Mouse (Mus musculus) gastrocnemius, postnatal 25 days (tissue): ENCODE measurements around the gene Gpatch1. TPM values are rescaled to one million over a fixed set of nuclear protein-coding genes. Genes with fewer than 3 reads are reported as not detected.
"Not testable (repeated sequence)": the region's sequence is repeated elsewhere in the genome, so short reads cannot be mapped to it uniquely, and the experiment has no call there.

ENCODE experiments used
- DNase-seq: peaks from one replicate; pipeline ENCODE4 v3.0.0; 2022
- total RNA-seq, 2 experiments: library from RNA; stranded (reverse); gene quantifications; 1 replicate in 1 of 2; 2 replicates in 1 of 2; pipeline ENCODE4 v1.2.3; 2021

Gene Gpatch1
- total RNA-seq, 2 experiments from 2014 or later, result 4.2 to 5.2 TPM

DNA sequence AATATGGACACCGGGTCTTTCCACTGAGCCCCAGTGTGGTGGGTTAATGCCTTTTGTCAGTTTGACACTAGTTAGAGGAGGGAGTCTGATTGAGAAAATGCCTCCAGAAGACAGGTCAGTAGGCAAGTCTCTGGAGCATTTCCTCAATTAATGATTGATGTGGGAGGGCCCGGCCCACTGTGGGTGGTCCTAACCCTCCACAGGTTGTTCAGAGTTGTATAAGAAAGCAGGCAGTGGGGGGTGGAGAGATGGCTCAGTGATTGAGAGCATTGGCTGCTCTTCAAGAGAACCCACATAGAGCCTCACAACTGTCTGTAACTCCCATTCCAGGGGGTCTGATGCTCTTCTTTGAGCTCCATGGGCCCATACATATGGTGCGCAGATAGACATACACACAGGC, 13.3 kb upstream of the Gpatch1 start:
- DNase-seq, result no peak

DNA sequence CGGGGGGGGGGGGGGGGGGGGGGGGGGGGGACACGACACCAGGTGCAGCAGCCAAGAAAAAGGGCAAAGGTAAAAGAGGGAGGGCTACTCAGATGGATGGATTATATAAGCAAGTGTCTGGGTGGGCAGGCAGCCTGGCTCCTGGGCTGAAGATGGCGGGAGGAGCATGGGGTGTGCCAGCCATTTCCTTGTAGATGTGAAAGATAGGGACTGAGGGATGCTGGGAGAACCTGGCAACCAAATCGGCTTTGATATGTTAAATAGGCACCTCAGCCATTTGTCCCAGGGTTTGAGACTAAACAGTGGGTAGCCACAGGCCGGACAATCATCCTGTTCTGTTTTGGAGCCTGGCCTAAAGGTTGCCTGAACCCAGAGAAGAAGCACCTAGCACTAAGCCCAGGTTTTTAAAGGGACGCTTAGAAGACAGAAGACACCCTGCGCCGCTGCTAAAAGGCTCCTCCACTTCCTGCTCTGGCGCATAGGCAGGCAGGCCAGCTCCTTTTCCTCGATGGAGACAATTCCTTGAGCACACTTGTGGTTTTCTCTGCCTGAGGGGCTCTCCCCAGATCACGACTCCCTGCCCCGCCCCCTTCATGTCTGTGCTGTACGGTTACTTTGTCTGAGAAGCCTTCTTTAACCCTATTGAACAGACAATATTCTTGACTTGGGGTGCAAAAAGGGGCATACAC, 4.6 kb upstream of the Gpatch1 start:
- no peak for DNase-seq

DNA sequence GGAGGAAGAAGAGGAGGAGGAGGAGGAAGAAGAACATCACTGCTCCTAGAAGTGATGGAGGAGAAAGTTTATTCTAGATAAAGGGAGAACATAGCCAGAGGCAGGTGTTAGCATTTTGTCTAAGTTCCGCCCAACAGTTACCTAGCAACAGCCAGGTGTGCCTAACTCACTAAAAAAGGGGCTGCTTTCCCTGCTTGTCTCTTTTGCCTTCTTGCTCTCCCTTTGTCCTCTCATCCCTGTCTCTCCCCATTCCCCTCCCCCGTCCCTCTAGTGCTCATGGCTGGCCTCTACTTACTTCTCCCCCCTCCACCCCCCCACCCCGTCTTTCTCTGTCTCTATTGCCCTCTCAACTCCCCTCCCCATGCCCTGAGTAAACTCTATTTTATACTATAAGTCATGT, 3.9 kb upstream of the Gpatch1 start:
- no peak for DNase-seq

DNA sequence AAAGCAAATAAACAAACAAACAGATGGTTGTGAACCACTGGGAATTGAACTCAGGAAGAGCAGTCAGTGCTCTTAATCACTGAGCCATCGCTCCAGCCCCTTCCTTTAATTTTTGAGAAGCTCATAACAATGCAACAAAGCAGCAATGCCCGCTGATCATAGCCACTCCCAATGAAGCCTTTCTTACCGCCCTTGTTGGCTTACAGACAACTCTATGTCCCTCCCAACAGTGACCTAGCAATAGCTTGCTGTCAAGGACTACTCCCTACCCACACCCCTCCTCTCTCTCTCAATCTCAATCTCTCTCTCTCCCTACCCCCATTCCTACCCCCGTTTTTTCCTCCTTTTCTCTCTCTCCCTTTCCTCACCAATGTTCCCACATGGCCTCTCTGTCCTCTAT, 1.5 kb upstream of the Gpatch1 start:
- DNase-seq, result no peak

DNA sequence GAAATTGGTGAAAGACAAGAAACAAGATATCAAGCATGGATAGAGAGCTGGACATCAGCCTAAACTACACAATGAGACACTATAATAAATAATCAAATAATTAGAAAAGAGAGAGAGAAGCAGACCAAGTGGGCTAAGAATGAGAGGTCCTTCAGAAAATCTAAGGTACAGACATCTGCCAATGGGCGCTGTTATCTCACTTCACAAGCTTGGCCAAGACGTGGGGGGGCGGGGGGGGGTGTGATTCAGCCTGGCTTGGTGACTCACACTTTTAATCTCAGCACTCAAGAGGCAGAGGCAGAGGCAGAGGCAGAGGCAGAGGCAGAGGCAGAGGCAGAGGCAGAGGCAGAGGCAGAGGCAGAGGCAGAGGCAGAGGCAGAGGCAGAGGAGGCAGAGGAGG, 981 bp upstream of the Gpatch1 start:
- DNase-seq, result not testable (repeated sequence)

DNA sequence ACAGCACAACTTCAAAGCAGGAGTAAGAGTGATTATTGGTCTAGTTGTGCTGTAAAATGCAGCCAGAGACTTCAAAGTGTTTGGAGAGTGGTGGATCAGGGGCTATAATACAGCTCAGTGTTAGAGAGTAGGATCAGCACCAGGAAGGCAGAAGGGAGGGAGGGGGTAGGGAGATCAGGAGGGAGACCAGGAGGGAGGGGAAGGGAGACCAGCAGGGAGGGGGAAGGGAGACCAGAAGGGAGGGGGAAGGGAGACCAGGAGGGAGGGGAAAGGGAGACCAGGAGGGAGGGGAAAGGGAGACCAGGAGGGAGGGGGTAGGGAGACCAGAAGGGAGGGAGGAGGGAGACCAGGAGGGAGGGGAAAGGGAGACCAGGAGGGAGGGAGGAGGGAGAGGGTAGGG, 4.1 kb downstream of the Gpatch1 start:
- no peak for DNase-seq

DNA sequence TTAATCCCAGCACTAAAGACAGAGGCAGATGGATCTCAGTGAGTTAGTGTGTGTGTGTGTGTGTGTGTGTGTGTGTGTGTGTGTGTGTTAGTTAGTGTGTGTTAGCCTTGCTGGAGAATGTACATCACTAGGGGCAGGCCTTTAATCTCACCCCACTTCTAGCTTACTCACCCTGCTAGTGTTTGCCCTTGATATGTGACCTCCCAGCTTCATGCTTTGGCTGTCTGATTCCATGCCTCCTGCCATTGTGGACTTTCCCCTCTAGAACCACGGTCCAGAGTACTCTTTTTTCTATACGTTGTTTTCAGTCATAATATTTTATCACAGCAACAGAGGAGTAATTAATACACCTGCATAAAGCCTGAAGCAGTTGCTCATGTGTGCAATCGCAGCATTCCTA, 7.0 kb downstream of the Gpatch1 start:
- DNase-seq, result no peak

DNA sequence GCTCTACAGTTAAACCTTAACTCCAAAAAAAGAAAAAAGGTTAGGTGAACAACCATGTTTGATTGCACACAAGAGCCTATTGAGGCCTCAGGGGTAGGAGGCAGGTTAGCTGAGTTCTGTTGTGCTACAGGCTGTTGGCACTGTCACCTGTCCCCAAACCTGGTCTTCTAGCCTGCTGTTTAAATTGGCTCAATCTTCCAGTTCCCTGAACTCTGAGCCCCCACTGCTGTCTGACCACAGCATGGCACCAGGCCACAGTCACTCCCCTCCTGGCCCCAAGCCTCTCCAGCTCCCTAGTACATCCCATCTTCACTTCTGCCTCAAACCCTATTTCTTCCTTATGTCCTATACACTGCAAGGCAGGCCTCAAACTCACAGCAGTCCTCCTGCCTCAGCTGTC, 17.4 kb downstream of the Gpatch1 start:
- DNase-seq, result no peak

DNA sequence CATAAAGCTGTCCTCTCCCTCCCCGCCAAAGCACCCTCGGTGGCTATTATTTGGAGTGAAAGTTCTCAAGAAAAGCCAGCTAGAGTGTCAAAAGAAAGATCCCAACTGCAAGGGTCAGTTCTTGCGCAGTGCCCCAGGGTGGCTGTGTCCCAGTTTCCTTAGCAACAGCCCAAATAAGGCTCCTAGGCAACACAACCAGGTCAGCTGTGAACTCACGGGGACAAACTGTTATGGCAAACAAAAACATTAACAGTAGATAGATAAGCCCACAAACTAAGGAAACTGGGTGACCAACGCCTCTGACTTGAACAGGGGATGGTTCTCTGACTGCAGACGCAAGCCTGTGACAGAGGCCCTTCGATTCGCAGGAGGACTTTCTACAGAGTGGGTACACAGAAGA, 18.6 kb downstream of the Gpatch1 start:
- no peak for DNase-seq

DNA sequence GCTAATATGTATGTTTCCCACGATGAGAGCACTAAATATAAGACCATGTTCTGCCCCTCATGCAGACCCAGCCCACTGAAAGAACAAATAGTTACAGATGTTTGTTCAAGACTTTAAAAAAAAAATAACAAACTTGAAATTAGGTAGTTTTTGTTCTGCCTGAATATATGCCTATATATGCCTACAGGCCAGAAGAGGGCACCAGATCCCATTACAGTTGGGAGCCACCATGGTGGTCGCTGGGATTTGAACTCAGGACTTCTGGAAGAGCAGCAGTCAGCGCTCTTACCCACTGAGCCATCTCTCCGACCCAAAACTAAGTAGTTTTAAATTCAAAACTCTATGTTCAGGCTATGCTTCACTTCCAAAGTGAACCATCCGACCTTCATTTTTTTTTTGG, 20.4 kb downstream of the Gpatch1 start:
- no peak for DNase-seq

DNA sequence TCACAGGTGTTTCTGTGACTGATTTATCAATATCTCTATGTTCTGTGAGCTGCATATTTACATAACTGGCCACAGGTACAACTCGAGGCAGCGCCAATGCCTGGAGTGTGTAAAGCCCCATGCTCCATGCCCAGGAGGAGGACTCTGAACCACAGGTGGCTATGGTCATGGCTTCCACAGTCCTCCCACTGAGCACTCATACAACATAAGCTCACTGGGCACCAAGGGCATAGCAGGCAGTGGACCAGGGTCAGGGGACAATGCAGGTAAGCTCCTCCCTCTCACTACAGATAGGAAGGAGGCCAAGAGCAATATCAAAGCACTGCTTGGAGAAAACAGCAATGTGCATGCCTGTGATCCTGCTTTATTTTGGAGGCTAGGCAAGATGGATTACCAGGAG, 22.6 kb downstream of the Gpatch1 start:
- DNase-seq, result no peak

DNA sequence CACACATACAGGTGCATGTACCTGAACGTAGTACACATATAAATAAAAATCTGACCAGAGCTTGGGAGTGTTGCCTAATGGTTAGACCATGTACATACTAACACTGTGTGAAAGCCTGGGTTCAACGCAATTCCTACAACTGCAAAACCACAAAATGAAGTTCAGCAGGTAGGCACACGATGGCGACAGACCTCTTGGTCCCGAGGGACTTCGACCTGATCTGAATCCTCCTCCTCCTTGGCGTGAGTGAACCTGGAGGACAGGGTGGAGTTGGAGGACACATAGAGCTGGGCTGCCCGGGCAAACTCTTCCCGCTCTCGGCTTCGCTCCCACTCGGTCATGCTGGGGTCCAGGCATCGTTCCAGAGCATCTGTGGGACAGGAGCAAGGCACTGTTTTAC, 24.8 kb downstream of the Gpatch1 start:
- DNase-seq, result no peak

DNA sequence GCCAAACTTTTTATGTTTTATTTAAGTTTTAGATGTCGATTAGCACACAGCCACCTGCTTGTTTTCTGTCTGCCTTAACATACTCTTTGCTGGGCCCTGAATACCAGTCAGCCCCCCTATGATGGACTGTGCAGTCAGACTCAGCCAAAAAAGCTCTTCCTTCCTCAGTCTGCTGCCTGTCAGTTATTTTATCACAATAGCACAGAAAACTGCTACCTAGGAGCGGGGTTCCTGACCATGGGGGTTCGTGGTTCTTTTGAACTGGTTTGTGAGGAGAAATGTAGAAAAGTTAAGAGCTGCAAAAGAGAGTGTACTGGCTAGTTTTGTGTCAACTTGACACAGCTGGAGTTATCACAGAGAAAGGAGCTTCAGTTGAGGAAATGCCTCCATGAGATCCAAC, 39.3 kb downstream of the Gpatch1 start:
- no peak for DNase-seq

DNA sequence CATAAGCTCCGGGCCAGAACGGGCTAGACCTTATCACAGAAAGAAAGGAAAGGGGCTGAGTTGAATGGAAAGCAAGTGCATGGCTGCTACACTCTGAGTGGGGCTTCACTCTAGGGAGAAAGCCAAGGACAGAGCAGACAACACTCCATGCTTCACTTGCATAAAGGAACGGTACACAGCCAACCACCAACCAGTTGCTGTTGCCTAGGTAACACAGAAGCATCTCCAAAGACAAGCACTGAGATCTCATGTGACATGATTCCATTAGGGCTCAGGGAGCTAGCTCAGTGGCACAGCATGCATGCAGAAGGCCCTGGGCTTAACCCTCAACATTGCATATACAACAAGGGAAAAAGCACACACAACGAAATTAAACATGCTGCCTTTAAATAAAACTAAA, 40.8 kb downstream of the Gpatch1 start:
- no peak for DNase-seq

DNA sequence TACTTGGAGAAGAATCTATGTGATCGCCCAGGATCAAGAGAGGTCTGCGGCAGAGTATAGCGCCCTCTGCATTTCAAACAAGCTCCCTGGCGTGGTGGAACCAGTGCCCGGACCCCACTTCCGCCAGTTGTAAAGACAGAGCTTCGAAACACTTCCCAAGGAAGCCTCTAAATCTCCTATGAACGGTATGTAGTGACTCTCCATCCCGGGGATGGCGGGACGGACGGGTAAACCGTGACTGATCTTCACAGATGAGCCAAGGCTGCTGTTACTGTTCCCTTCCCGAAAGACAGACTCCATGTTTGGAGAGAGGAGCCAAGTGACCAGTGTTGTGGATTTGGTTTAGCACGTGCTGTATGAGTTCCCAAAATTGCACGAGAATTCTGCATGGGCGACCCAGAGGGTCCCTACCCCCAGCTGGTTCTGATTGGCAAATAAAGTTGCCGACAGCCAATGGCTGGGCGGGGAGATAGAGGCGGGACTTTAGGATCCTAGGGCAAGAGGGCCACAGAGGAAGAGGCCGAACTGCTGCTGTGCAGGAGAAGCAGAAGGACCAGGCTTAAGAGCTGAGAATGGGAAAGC, 48.7 kb downstream of the Gpatch1 start:
- peak; percentile 34 for DNase-seq

DNA sequence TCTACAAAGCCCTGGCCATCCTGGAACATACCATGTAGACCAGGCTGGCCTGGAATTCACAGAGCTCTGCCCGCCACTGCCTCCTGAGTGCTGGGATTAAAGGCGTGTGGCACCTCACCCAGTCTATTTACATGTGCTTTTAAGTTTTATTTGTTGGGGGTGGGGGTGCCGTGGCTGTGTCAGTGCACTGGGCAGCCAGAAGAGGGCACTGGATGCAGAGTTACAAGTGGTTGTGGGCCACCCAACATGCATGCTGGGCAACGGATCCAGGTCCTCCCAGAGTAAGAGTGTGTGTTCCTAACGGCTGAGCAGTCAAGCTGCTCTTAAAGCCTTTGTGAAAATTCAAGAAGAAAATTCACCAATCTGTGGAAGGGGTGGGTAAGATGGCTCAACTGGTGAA, 50.4 kb downstream of the Gpatch1 start:
- no peak for DNase-seq

DNA sequence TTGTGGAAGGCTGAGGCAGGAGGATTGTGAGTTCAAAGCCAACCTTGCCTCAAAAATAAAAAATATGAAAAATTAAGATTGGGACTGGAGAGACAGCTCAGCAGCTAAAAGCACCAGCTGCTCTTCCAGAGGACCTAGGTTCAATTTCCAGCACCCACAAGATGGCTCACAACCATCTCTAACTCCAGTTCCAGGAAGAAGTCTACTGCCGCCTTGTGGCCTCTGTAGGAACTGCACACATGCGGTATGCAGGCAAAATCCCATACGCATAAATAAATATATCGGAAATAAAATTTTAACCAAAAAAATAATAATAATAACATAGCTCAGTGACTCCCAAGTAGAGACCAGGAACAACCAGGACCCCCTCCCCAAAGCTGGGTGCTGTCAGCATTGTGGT, 51.6 kb downstream of the Gpatch1 start:
- no peak for DNase-seq

DNA sequence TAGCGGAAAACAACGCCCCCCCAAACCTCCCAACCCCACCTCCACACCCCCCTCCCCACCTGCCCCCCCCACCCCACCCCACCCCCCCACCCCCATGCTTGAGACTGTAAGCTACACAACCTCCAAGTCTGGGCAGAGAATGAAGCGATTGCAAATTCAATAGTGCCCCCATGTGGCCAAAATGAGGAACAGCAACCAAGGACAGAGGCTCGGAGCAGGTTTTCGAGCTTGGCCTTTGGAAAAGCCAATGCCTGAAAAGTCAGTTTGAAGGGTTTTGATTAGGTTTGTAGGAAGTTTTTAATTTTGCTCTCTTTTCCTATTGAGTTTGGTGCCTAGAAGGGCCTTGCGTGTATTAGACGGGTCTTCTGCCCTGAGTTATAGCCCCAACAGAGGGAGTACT, 53.5 kb downstream of the Gpatch1 start:
- DNase-seq, result peak; percentile 21

DNA sequence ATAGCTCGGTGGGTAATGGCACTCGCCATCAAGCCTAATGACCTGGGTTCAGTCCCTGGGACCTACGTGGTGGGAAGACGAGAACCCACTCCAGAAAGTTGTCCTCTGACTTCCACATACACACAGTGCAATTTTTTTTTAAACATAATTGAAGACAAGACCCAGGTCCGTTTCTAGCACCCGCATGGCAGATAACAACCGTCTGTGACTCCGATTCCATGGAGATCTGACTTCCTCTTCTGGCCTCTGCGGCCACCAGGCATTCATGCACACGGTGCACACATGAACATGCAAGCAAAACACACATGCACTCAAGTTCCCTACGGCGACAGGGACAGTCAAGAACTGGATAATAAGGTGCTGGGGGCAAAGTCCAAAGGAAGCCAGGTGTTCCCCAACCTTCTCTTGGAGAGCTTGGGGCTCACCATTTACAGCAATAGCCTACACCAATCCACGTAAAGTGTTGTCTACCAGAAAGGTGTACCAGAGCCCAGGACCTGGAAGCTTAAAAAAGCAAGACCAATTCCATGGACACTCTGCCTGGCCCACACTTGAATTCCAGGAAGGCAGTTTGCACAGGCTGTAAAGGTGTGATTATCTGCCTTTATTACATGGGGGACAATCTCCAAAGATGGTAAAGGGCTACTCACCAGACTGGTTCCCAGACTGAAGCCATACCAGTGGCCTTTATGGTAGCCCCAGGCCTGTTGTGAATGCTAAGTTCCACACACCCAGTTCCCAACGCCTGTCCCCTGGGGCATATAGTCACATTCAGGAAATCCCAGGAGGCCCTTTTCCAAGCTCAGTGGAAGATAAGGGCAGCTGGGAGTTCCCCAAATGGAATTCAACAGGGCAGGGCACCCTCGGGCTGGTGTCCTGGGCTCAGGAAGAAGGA, 54.4 kb downstream of the Gpatch1 start:
- no peak for DNase-seq

DNA sequence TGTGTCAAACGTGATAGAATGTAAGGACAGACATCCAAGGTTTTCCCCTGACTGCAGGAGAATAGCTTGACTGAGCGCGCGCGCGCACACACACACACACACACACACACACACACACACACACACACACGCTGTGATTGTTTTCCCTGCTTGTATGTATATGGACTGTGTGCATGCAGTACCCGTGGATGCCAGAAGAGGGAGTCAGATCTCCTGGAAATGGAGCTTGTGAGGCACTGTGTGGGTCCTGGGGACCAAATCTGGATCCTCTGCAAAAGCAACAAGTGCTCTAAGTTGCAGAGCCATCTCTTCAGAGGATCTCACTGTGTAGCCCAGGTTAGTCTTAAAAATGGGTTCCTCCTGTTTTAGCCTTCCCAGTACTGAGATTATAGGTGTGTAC, 58.9 kb downstream of the Gpatch1 start:
- DNase-seq, result no peak

DNA sequence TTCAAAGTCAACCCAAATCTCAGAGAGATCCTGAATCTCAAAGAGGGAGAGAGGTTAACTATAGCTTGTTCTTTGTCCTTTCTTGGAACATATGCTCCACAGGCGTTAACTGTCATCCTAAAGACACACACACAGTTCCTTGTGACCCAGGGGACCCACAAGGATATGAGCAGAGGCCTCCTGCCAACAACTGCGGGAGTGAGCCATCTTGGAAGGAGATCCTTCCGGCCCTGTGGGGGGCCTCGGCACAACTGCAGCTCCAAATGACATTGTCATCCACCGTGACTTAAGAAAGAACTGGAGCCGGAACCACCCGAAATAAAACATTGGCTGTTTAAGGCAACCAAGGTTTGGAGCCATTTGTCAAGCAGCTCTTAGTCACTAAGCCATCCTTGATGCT, 59.9 kb downstream of the Gpatch1 start:
- DNase-seq, result no peak

DNA sequence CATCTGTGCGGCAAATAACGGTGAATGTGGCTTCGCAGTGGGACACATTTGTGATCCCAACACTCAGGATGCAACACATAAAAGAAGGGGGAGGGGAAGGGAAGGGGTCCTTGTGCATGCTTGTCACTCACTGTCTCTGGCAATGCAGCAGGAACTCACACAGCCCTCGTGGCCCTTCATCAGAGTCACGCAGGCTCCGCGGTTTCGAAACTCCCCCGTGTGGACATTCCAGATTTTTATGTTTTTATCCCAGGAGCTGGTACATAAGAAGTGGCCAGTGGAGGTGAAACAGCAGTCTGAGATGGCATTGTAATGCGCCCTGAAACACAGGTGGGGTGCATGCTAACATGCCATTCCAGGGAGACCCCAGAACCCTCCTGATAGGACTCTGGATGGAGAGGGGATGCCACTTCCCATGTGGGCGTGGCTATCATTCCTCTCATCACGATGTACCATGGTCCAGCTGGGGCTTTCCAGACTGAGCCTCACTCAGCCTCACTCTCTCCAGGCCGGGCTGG, 66.1 kb downstream of the Gpatch1 start:
- DNase-seq, result no peak

DNA sequence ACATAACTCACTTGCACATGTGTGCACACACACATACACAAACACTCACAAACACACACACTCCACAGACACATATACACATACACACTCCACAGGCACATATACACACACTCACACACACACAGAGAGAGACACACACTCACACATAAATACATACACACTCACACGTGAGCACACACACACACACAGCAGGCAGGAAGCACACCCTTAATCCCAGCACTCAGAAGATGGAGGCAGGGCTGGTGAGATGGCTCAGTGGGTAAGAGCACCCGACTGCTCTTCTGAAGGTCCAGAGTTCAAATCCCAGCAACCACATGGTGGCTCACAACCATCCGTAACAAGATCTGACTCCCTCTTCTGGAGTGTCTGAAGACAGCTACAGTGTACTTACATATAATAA, 80.3 kb downstream of the Gpatch1 start:
- DNase-seq, result not testable (repeated sequence)
